8 mouse cellular contexts compared by ENCODE assay signal in the genomic region with DNA sequence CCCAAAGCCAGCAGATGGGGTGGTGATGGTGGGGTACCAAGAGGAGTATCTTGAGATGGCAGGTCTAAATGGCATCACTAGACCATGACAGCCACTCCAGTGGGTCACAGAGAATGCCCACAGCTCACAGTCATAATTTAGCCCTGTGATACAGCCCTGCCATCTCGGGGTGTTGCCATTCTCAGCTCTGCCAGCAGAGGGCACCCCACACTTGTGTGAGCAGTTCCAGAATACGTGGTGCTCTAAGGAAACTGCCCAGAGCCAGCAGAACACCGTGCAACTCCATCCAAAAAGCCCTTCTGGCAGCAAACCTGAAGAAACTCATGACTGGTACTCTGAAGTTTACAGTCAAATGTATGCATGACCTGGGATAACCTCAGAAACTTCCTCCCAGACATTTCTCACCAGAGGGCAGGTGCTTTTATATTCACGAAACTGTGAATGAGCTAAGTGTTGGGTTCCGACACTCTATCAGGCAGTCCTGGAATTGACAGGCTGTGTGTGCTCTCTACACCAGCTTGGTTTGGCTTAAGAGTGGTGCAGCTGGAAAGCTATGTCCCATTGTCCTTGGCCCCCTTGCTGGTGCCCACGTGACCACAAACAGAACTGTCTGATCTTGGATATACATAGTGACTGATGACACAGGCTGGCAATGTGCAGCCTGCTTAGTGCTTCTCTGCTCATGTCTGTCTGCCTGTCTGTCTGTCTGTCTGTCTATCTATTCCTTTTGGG. TPM values are rescaled to one million over a fixed set of nuclear protein-coding genes. Genes with fewer than 3 reads are reported as not detected.
DNase-seq lines count a peak whose midpoint lies in the region; ATAC-seq and TF ChIP-seq lines count a peak whose summit lies in the region.

No protein-coding gene starts in this region.

- peak; percentile 68 for ATAC-seq in hindbrain, postnatal 0 days

- no peak overlapping the region for H3K27ac ChIP-seq in hindbrain, postnatal 0 days

- DNase-seq in WW6 (ENCODE audit: low read depth, low spot score), result peak; percentile 45
- peak; percentile 95 to 96 for DNase-seq in cerebellum, postnatal 25 days
- peak; percentile 80 to 82 for DNase-seq in gastrocnemius, adult 8-10 months (ENCODE audit: low spot score in 2 of 2)
- DNase-seq in hindbrain, postnatal 0 days (ENCODE audit: low spot score), result peak; percentile 83
- peak; percentile 85 for DNase-seq in left cerebral cortex, adult 11 months (ENCODE audit: low spot score)
- peak; percentile 84 to 90 for DNase-seq in lung, postnatal 4 days
- peak; percentile 89 for DNase-seq in right cerebral cortex, postnatal 14 days
- DNase-seq in urinary bladder, postnatal 36 days (ENCODE audit: low spot score in 2 of 2), result peak; percentile 81 to 87

- H3K4me2 ChIP-seq in hindbrain, postnatal 0 days (ENCODE audit: low read depth, low read length), result no peak overlapping the region

- no peak overlapping the region for H3K9ac ChIP-seq in hindbrain, postnatal 0 days (replicated peaks; ENCODE audit: low read length)

- H3K4me3 ChIP-seq in hindbrain, postnatal 0 days (ENCODE audit: low read length), result no peak overlapping the region

- no peaks in the 10 kb centered on the region for H3K36me3 ChIP-seq in hindbrain, postnatal 0 days (ENCODE audit: insufficient read depth, low read length)

- WGBS in hindbrain, postnatal 0 days, result 36% methylated on average over 6 of the region's 6 CpGs

- no peaks in the 10 kb centered on the region for H3K9me3 ChIP-seq in hindbrain, postnatal 0 days (ENCODE audit: low read length)

- no peaks in the 10 kb centered on the region for H3K27me3 ChIP-seq in hindbrain, postnatal 0 days (ENCODE audit: insufficient read depth, low read length)

- H3K4me1 ChIP-seq in hindbrain, postnatal 0 days (ENCODE audit: insufficient read depth, low read length), result no peaks in the 10 kb centered on the region

- TF ChIP-seq CTCF in hindbrain, postnatal 0 days (IDR thresholded peaks at IDR 0.05; ENCODE audit: low read depth), result peak; percentile 96

RNA-seq across cellular contexts. Expression of gene Pwwp2b, which starts 55.2 kb away (rescaled TPM):
- 1 to 10 TPM; 3.6 to 5.5 (median 3.6) TPM for total RNA-seq in gastrocnemius, adult 8-10 months (2022)
- 6.6 and 6.7 TPM in 2 replicates for total RNA-seq in hindbrain, postnatal 0 days (2014; rRNA removed)
- polyA plus RNA-seq in hindbrain, postnatal 0 days (2015; fragmentation: Nextera tagmentation; extraction: Ambion mirVana), result 4.0 and 4.8 TPM in 2 replicates

Comparison
In these comparisons a context has a peak if more than half of its experiments do, and no peak if none do; other contexts are left out.
1. DNase-seq: peak in every context shown above with its lines; median percentile 96 in cerebellum, postnatal 25 days; 89 in right cerebral cortex, postnatal 14 days; 87 in lung, postnatal 4 days; 85 in left cerebral cortex, adult 11 months; 84 in urinary bladder, postnatal 36 days; 83 in hindbrain, postnatal 0 days; 81 in gastrocnemius, adult 8-10 months; 45 in WW6.